Mouse (Mus musculus) kidney, embryonic 16.5 days (tissue): ENCODE data around the gene Celf5. TPM values are rescaled to one million over a fixed set of nuclear protein-coding genes. Genes with fewer than 3 reads are reported as not detected.

Experiments
- ATAC-seq: fragments of 200-750 bp; cut with Nextera tagmentation; 2 replicates; pipeline ENCODE4 v1.8.0; 2017; ENCODE audit warnings: moderate TSS enrichment; ENCODE audit not compliant: low FRiP score, low TSS enrichment
- H3K27ac ChIP-seq: fragments of 300-500 bp; sonication (generic); 2 replicates; pipeline ENCODE4 v1.5.1; 2014; ENCODE audit warnings: low read length
- H3K27me3 ChIP-seq: fragments of 300-500 bp; sonication (generic); 2 replicates; pipeline ENCODE4 v1.6.1; 2014; ENCODE audit warnings: low read length, control low read depth, mixed read lengths; ENCODE audit not compliant: insufficient read depth
- H3K36me3 ChIP-seq: fragments of 300-500 bp; sonication (generic); 2 replicates; pipeline ENCODE4 v1.6.1; 2014; ENCODE audit warnings: low read length, control low read depth, mixed read lengths; ENCODE audit not compliant: insufficient read depth
- H3K4me1 ChIP-seq: fragments of 300-500 bp; sonication (generic); 2 replicates; pipeline ENCODE4 v1.6.1; 2014; ENCODE audit warnings: low read length, control low read depth, mixed read lengths; ENCODE audit not compliant: insufficient read depth
- H3K4me2 ChIP-seq: fragments of 300-500 bp; sonication (generic); replicated peaks from 2 replicates; pipeline ENCODE4 v1.6.1; 2014; ENCODE audit warnings: low read depth, low read length
- H3K4me3 ChIP-seq: fragments of 300-500 bp; sonication (generic); 2 replicates; pipeline ENCODE4 v1.5.1; 2014; ENCODE audit warnings: mild to moderate bottlenecking, low read length
- H3K9ac ChIP-seq: fragments of 300-500 bp; sonication (generic); replicated peaks from 2 replicates; pipeline ENCODE4 v1.6.1; 2014; ENCODE audit warnings: low read length
- H3K9me3 ChIP-seq: fragments of 300-500 bp; sonication (generic); 2 replicates; pipeline ENCODE4 v1.6.1; 2016; ENCODE audit warnings: low read length, control low read depth
- WGBS: fragments of 180-500 bp; shearing (Covaris S2); extraction: QIAGEN DNeasy Blood & Tissue Kit; methylation state at CpG from one replicate; pipeline ENCODE4 v1.1.7; 2014; 5-methylcytosine and 5-hydroxymethylcytosine counted together
- polyA plus RNA-seq: library from polyadenylated mRNA; unstranded; fragments of >200 nt; fragmentation: Nextera tagmentation; extraction: Ambion mirVana; gene quantifications from 2 replicates; pipeline ENCODE4 v1.2.1, GENCODE M21; 2015

Celf5 gene
- polyA plus RNA-seq, 1 experiment from 2014 or later: 0.29 TPM

DNA sequence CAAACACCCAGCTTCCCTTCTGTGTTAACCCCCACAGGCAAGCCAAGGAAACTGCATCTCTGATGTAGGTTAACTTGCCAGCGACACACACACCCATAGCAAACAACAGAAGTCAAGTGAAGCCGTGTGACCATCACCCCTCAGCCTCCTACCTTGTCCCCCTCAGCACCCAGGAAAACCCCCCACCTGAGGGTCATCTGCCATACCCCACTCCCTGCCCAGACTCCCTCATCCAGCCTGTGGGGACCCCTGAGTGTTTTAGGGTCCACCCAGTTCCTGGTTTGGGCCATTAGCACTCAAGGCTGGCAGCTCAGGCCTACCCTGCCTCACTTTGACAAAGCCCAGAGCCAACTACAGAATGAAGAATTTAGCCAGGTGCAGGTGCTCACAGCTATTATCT, 16.4 kb downstream of the Celf5 start:
- Histone ChIP-seq H3K4me1 (peaks cover 16% of the 10 kb centered on the region), H3K9me3 (no peaks in the 10 kb centered on the region), H3K36me3 (no peaks in the 10 kb centered on the region), H3K9ac (no peak overlapping the region), H3K27ac (no peak overlapping the region), H3K4me2 (no peak overlapping the region), H3K4me3 (no peak overlapping the region), H3K27me3 (peaks cover 46% of the 10 kb centered on the region)
- no peak for ATAC-seq
- WGBS: 76% methylated on average over 2 of the region's 2 CpGs

GRCm38 (mm10) chr10:81465265-81465645, 17.3 kb downstream of the Celf5 start:
- WGBS: 0% methylated on average over 5 of the region's 5 CpGs
- H3K9me3 ChIP-seq: no peaks in the 10 kb centered on the region
- no peak overlapping the region for H3K4me3 ChIP-seq
- no peak overlapping the region for H3K4me2 ChIP-seq
- ATAC-seq: peak; percentile 32
- peaks cover 53% of the 10 kb centered on the region for H3K27me3 ChIP-seq
- no peak overlapping the region for H3K9ac ChIP-seq
- no peak overlapping the region for H3K27ac ChIP-seq
- peaks cover 13% of the 10 kb centered on the region for H3K4me1 ChIP-seq
- H3K36me3 ChIP-seq: no peaks in the 10 kb centered on the region

- Histone ChIP-seq H3K9me3 (no peaks in the 10 kb centered on the region), H3K36me3 (no peaks in the 10 kb centered on the region), H3K9ac (no peak overlapping the region), H3K27me3 (peaks cover 59% of the 10 kb centered on the region), H3K4me1 (peaks cover 13% of the 10 kb centered on the region), H3K4me2 (peak overlapping the region; percentile 59), H3K27ac (no peak overlapping the region), H3K4me3 (peak overlapping the region; percentile 44)
- ATAC-seq: peak; percentile 80
- WGBS: 3% methylated on average over 28 of the region's 33 CpGs
Observed at GRCm38 (mm10) chr10:81464405-81465264, 17.9 kb downstream of the Celf5 start.

DNA sequence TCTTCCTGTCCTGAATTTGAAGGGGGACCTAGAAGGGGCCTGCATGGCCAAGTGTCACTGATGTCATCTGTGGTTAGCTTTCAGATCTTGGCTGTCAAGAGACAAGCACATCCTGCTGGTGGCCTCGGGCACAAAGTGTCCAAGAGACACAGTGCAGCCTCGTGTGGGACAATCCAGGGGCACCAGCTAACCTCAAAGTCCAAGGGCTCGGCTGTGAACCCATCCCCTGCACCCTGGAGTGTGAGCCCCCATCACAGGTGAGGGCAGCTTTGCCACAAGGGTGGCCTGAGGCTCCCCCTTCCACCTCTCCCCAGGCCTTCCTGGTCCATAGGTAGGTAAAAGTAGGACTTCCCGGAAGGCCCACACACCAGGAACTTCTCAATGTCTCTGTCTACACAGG, 19.0 kb downstream of the Celf5 start:
- Histone ChIP-seq H3K9me3 (no peaks in the 10 kb centered on the region), H3K4me2 (no peak overlapping the region), H3K9ac (no peak overlapping the region), H3K27me3 (peaks cover 68% of the 10 kb centered on the region), H3K4me3 (no peak overlapping the region), H3K4me1 (peaks cover 13% of the 10 kb centered on the region), H3K27ac (no peak overlapping the region), H3K36me3 (no peaks in the 10 kb centered on the region)
- ATAC-seq: no peak
- 66% methylated on average over 4 of the region's 4 CpGs for WGBS

DNA sequence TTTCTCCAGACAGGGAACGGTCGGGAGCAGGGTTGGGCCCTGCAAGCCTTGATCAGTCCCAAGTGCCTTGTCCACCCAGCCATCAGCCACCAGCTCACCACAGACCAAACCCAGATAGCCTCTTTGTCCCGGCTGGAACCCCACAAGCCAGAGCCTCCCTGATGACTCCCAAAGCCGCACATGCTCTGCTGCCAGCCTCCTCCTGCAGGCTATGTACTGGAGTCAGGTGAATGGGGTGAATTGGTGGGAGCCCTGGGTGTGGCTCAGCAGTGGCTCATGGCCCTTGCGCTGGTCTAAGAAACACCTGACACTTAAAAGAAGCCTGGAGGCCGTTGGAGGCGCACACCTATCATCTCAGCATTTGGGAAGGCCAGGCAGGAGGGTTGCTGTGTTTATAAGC, 19.6 kb downstream of the Celf5 start:
- 83% methylated on average over 7 of the region's 7 CpGs for WGBS
- no peak overlapping the region for H3K4me2 ChIP-seq

DNA sequence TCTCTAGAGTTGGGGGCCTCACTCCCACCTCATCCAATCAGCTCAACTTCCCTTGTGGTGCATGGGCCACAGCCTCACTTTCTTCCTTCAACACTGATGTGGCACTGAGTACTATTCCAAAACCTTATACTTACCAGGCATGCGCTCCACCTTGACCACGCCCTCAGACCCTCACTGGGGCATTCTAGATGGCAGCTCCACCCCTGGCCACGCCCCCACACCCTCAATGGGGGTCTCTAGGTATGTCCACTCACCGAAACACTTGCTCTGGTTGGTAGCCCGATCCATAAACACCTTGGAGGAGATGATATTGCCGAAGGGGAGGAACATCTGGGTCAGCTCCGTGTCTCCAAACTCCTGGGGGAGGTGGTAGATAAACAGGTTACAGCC, 20.1 kb downstream of the Celf5 start:
- H3K4me1 ChIP-seq: peaks cover 13% of the 10 kb centered on the region
- no peaks in the 10 kb centered on the region for H3K36me3 ChIP-seq
- H3K4me3 ChIP-seq: 0 out of 2 replicates have a peak overlapping the region, but pooled peaks have one; percentile 18
- no peak for ATAC-seq
- H3K4me2 ChIP-seq: no peak overlapping the region
- no peaks in the 10 kb centered on the region for H3K9me3 ChIP-seq
- H3K27ac ChIP-seq: no peak overlapping the region
- no peak overlapping the region for H3K9ac ChIP-seq
- peaks cover 78% of the 10 kb centered on the region for H3K27me3 ChIP-seq
- WGBS: 39% methylated on average over 7 of the region's 7 CpGs

More for the DNA sequence above, 19.6 kb downstream of the Celf5 start:
- no peaks in the 10 kb centered on the region for H3K9me3 ChIP-seq
- no peak overlapping the region for H3K9ac ChIP-seq
- no peak overlapping the region for H3K27ac ChIP-seq
- H3K4me3 ChIP-seq: no peak overlapping the region
- H3K27me3 ChIP-seq: peaks cover 73% of the 10 kb centered on the region
- no peak for ATAC-seq
- no peaks in the 10 kb centered on the region for H3K36me3 ChIP-seq
- H3K4me1 ChIP-seq: peaks cover 13% of the 10 kb centered on the region

DNA sequence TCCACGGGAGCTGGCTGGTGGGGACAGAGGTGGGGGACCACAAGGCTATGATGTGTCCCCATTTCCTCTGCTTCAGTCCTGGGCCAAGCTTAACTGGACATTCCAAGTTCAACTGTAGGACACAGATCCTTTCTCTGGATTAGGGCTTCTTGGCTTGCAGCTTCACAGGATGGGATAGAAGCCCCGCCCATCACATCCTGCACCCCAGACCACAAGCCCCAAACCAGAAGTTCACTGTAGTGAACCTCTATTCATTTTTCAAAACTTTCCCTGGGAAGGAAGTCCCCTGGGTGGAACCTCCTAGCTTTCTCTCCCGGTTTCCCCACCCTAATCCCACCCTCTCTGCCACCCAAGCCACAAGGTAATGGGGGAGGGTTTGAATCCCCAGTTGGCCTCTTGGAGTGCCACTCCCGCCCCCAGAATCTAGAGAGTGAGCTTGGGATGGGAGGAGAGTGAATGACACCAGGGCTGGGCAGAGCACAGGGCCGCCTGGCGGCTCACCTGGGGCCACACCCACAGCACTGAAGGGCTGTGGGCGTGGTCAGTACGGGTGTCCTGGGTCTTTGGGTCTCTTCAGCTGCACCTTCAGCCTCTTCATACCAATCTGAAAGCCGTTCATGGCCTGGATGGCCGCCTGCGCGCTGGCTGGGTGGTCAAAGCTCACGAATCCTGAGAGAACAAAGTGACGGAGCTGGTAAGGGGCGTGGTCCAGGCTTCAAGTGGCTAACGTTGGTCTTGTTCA, 20.7 kb downstream of the Celf5 start:
- no peaks in the 10 kb centered on the region for H3K36me3 ChIP-seq
- peaks cover 84% of the 10 kb centered on the region for H3K27me3 ChIP-seq
- H3K27ac ChIP-seq: no peak overlapping the region
- WGBS: 6% methylated on average over 16 of the region's 16 CpGs
- no peak overlapping the region for H3K9ac ChIP-seq
- 0 out of 2 replicates have a peak overlapping the region, but pooled peaks have one; percentile 18 for H3K4me3 ChIP-seq
- H3K4me2 ChIP-seq: peak overlapping the region; percentile 7; the same call in 1 of the 2 replicates
- peaks cover 13% of the 10 kb centered on the region for H3K4me1 ChIP-seq
- no peaks in the 10 kb centered on the region for H3K9me3 ChIP-seq
- ATAC-seq: no peak

- no peak overlapping the region for H3K9ac ChIP-seq
- no peaks in the 10 kb centered on the region for H3K36me3 ChIP-seq
- H3K4me2 ChIP-seq: no peak overlapping the region
- 40% methylated on average over 11 of the region's 11 CpGs for WGBS
- H3K27ac ChIP-seq: no peak overlapping the region
- H3K9me3 ChIP-seq: no peaks in the 10 kb centered on the region
- no peak overlapping the region for H3K4me3 ChIP-seq
- ATAC-seq: no peak
- H3K4me1 ChIP-seq: peaks cover 13% of the 10 kb centered on the region
- peaks cover 91% of the 10 kb centered on the region for H3K27me3 ChIP-seq
Observed at GRCm38 (mm10) chr10:81460951-81461350, 21.6 kb downstream of the Celf5 start.

DNA sequence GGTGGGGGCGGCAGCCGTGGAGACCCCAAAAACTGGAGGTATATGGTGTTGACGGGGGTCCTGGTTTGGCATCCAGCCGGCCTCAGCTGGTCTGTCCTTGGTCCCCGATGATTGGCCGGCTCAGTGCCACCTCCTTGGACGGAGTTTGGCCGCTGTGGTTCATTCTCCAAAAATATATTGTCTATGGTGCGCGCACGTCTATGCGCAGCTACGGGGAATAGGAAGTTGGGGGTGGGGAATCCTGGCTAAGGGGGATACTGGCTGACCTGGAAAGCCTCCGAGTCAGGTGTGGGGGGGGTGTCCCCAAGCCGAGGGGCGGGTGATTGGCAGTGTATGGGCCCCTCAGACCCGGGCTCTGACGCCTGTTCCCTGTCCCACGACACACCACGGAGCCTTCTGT, 22.0 kb downstream of the Celf5 start:
- no peak overlapping the region for H3K9ac ChIP-seq
- H3K4me1 ChIP-seq: peaks cover 13% of the 10 kb centered on the region
- 29% methylated on average over 20 of the region's 20 CpGs for WGBS
- no peaks in the 10 kb centered on the region for H3K9me3 ChIP-seq
- H3K27ac ChIP-seq: no peak overlapping the region
- no peaks in the 10 kb centered on the region for H3K36me3 ChIP-seq
- peaks cover 94% of the 10 kb centered on the region for H3K27me3 ChIP-seq
- no peak for ATAC-seq
- no peak overlapping the region for H3K4me2 ChIP-seq
- no peak overlapping the region for H3K4me3 ChIP-seq

DNA sequence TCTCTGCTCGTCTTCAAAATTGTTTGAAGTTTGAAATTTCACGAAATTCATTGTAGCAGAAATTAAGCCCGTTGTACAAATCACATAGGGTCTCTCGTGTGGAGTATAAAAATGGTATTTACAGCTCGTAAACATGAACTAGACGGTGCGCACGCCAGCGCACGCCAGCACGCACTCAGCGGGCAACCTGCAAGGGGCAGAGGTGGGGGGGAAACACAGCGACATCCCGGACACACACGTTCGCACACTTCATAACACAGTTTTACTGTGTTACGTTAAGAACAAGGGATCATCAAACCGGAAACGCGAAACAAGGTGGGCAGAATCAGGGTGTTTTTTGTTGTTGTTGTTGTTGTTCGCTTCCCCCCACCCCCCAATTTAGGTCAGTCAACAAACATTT, 23.1 kb downstream of the Celf5 start:
- H3K36me3 ChIP-seq: no peaks in the 10 kb centered on the region
- H3K27me3 ChIP-seq: peaks cover 94% of the 10 kb centered on the region
- no peak overlapping the region for H3K4me3 ChIP-seq
- no peaks in the 10 kb centered on the region for H3K9me3 ChIP-seq
- no peak for ATAC-seq
- H3K4me2 ChIP-seq: no peak overlapping the region
- no peak overlapping the region for H3K9ac ChIP-seq
- WGBS: 60% methylated on average over 21 of the region's 21 CpGs
- H3K4me1 ChIP-seq: peaks cover 9% of the 10 kb centered on the region
- H3K27ac ChIP-seq: no peak overlapping the region
